In genomic region chr4:65124369-65125151, GRCm38 (mm10) we compare ENCODE assay signal across 9 mouse cellular contexts. TPM values are rescaled to one million over a fixed set of nuclear protein-coding genes. Genes with fewer than 3 reads are reported as not detected.
DNase-seq lines count a peak whose midpoint lies in the region; ATAC-seq and TF ChIP-seq lines count a peak whose summit lies in the region.
"Had no signal": no experiment of that assay in that cellular context is flagged by ENCODE, and none has a peak within 500 bp of the region (broad histone marks: within the 10 kb centered on the region; RNA-seq: fewer than 3 reads in every experiment).

No protein-coding gene starts in this region.

- no peak overlapping the region for H3K27ac ChIP-seq in bone marrow macrophage, adult 2 months (ENCODE audit: insufficient read depth, low read depth, low read length)
- no peak overlapping the region for H3K27ac ChIP-seq in forebrain, embryonic 16.5 days (ENCODE audit: low read length)
- H3K27ac ChIP-seq in intestine, embryonic 15.5 days: no peak overlapping the region
- no peak overlapping the region for H3K27ac ChIP-seq in lung, postnatal 0 days (ENCODE audit: low read length)

- peak; percentile 21 for DNase-seq in kidney, adult 11 months
- no peak for DNase-seq in kidney, adult 9 months
- peak; percentile 17 for DNase-seq in lung, postnatal 0 days (ENCODE audit: low spot score)
- DNase-seq in testis, postnatal 10 days (ENCODE audit: low spot score): peak; percentile 60
- DNase-seq in left cerebral cortex, postnatal 36 days (ENCODE audit: low spot score in 2 of 2): no peak

- under 1% methylated on average over 69 of the region's 80 CpGs for WGBS in forebrain, embryonic 16.5 days
- under 1% methylated on average over 68 of the region's 80 CpGs for WGBS in intestine, embryonic 15.5 days
- 2% methylated on average over 38 of the region's 80 CpGs for WGBS in lung, postnatal 0 days

- H3K9ac ChIP-seq in forebrain, embryonic 16.5 days (replicated peaks; ENCODE audit: low read depth, low read length): peak overlapping the region; percentile 59
- peak overlapping the region; percentile 47 for H3K9ac ChIP-seq in intestine, embryonic 15.5 days
- no peak overlapping the region; the same call in none of the 2 replicates for H3K9ac ChIP-seq in lung, postnatal 0 days (replicated peaks; ENCODE audit: low read depth)

- peak; percentile 70 for ATAC-seq in forebrain, embryonic 16.5 days
- peak; percentile 46 for ATAC-seq in intestine, embryonic 15.5 days
- peak; percentile 24 for ATAC-seq in lung, postnatal 0 days

- no peak for TF ChIP-seq EP300 in lung, postnatal 0 days (IDR thresholded peaks at IDR 0.05)

- intact Hi-C loops in left cerebral cortex, postnatal 36 days (cut with DNase I): loop anchor here (5.0 to 10.0 kb wide), 3 partner anchors 373 to 590 kb away; no protein-coding TSS in a partner anchor

- no peaks in the 10 kb centered on the region for H3K4me1 ChIP-seq in bone marrow macrophage, adult 2 months (ENCODE audit: control insufficient read depth, insufficient read depth, low read length)
- peaks cover 33% of the 10 kb centered on the region for H3K4me1 ChIP-seq in forebrain, embryonic 16.5 days (replicated peaks; ENCODE audit: control insufficient read depth, insufficient read depth, low read length)
- peaks cover 10% of the 10 kb centered on the region for H3K4me1 ChIP-seq in intestine, embryonic 15.5 days (replicated peaks)
- no peaks in the 10 kb centered on the region for H3K4me1 ChIP-seq in lung, postnatal 0 days (ENCODE audit: insufficient read depth, low read depth, low read length)

- TF ChIP-seq POLR2A in bone marrow macrophage, adult 2 months (IDR thresholded peaks at IDR 0.05; ENCODE audit: borderline replicate concordance, low read depth, low read length): no peak

- H3K9me3 ChIP-seq in forebrain, embryonic 16.5 days (ENCODE audit: control insufficient read depth, low read length): no peaks in the 10 kb centered on the region
- no peaks in the 10 kb centered on the region for H3K9me3 ChIP-seq in intestine, embryonic 15.5 days
- H3K9me3 ChIP-seq in lung, postnatal 0 days (ENCODE audit: low read length): no peaks in the 10 kb centered on the region

- H3K4me3 ChIP-seq in bone marrow macrophage, adult 2 months (ENCODE audit: insufficient read depth, low read length): peak overlapping the region; percentile 59
- H3K4me3 ChIP-seq in forebrain, embryonic 16.5 days (replicated peaks; ENCODE audit: low read length): peak overlapping the region; percentile 56
- H3K4me3 ChIP-seq in intestine, embryonic 15.5 days (replicated peaks): peak overlapping the region; percentile 53
- H3K4me3 ChIP-seq in lung, postnatal 0 days (ENCODE audit: low read depth, low read length): peak overlapping the region; percentile 52

- H3K27me3 ChIP-seq in forebrain, embryonic 16.5 days (replicated peaks; ENCODE audit: control insufficient read depth, insufficient read depth, low read length): peaks cover 19% of the 10 kb centered on the region
- peaks cover 16% of the 10 kb centered on the region for H3K27me3 ChIP-seq in intestine, embryonic 15.5 days (replicated peaks)
- H3K27me3 ChIP-seq in lung, postnatal 0 days (replicated peaks; ENCODE audit: insufficient read depth, low read length): peaks cover 4% of the 10 kb centered on the region

- no peaks in the 10 kb centered on the region for H3K36me3 ChIP-seq in forebrain, embryonic 16.5 days (ENCODE audit: control insufficient read depth, insufficient read depth)
- H3K36me3 ChIP-seq in intestine, embryonic 15.5 days: no peaks in the 10 kb centered on the region
- no peaks in the 10 kb centered on the region for H3K36me3 ChIP-seq in lung, postnatal 0 days (ENCODE audit: insufficient read depth, low read length)
- H3K36me3 ChIP-seq: G1E had no signal

- peak overlapping the region; percentile 87 for H3K4me2 ChIP-seq in forebrain, embryonic 16.5 days (ENCODE audit: low read length)
- peak overlapping the region; percentile 91 for H3K4me2 ChIP-seq in intestine, embryonic 15.5 days (replicated peaks)
- H3K4me2 ChIP-seq in lung, postnatal 0 days (replicated peaks; ENCODE audit: low read depth, low read length): peak overlapping the region; percentile 87

- no peak for TF ChIP-seq CTCF in bone marrow macrophage, adult 2 months (IDR thresholded peaks at IDR 0.05; ENCODE audit: low read depth, low read length)
- TF ChIP-seq CTCF in lung, postnatal 0 days (IDR thresholded peaks at IDR 0.05): no peak

RNA-seq across cellular contexts. Expression of gene Pappa, which starts 0.6 kb away (rescaled TPM):
- polyA plus RNA-seq in bone marrow macrophage, adult 2 months (2012; ENCODE audit: insufficient read depth, insufficient read length, missing spikeins): 0.15 and 0.21 TPM in 2 replicates
- polyA plus RNA-seq in forebrain, embryonic 16.5 days (2015; fragmentation: Nextera tagmentation; extraction: Ambion mirVana): 0.39 and 0.43 TPM in 2 replicates
- 0.74 and 0.82 TPM in 2 replicates for polyA plus RNA-seq in intestine, embryonic 15.5 days (2015; fragmentation: Nextera tagmentation; extraction: Ambion mirVana)
- polyA plus RNA-seq in lung, postnatal 0 days (2015; fragmentation: Nextera tagmentation; extraction: Ambion mirVana): 0.30 and 0.31 TPM in 2 replicates
- total RNA-seq in left cerebral cortex, postnatal 36 days (2021): under 1 TPM; 0.47 to 0.68 TPM
- polyA plus RNA-seq: G1E had no signal

Comparison
In these comparisons a context has a peak if more than half of its experiments do, and no peak if none do; other contexts are left out.
1. DNase-seq: peak in kidney, adult 11 months (single experiment), lung, postnatal 0 days (single experiment) and testis, postnatal 10 days (single experiment); none in kidney, adult 9 months (single experiment) and left cerebral cortex, postnatal 36 days (0 of 2).
2. Peak in every context shown above with its lines, with median percentiles within 50 percentile points of each other: H3K4me3 ChIP-seq, ATAC-seq and H3K4me2 ChIP-seq.